In the genomic region with DNA sequence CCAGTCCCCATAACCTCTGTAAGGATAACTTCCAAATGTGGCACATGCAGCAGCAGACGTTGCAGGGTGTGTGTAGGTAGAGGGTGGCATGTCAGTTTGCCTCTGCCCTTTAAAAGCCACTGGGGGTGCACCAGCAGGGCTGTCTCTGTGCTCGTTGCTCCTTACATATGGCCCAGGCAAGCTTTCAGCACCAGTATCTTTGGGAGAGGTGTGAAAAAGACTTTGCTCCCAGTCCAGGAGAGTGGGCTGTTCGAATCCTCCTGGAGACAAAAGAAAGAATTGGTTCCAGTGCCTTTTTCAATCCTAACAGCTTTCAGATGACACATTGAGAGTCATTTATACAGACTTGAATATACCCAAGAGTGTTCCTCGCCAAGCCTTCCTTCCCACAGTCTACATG, we compare ENCODE assay signal across 24 mouse cellular contexts.
DNase-seq lines count a peak whose midpoint lies in the region; ATAC-seq lines count a peak whose summit lies in the region.
"Had no signal": no experiment of that assay in that cellular context is flagged by ENCODE, and none has a peak within 500 bp of the region (broad histone marks: within the 10 kb centered on the region; RNA-seq: fewer than 3 reads in every experiment).

No protein-coding gene starts in this region.

- ATAC-seq in kidney, embryonic 16.5 days (ENCODE audit: low FRiP score, low TSS enrichment): no peak
- no peak for ATAC-seq in midbrain, embryonic 14.5 days (ENCODE audit: low FRiP score, low TSS enrichment)
- ATAC-seq: CD4-positive, CD25-positive, alpha-beta regulatory T cell, adult 4 months; forebrain, embryonic 16.5 days; inflammation-experienced regulatory T-cells, adult 6 months; lung, postnatal 0 days had no signal

- H3K27ac ChIP-seq in kidney, embryonic 16.5 days (ENCODE audit: low read length): no peak overlapping the region
- H3K27ac ChIP-seq in midbrain, embryonic 14.5 days (replicated peaks; ENCODE audit: low read depth, low read length): no peak overlapping the region
- H3K27ac ChIP-seq: embryonic facial prominence, embryonic 15.5 days; heart, embryonic 10.5 days; hindbrain, embryonic 14.5 days; kidney, postnatal 0 days; midbrain, embryonic 10.5 days; stomach, embryonic 15.5 days had no signal

- no peaks in the 10 kb centered on the region for H3K4me1 ChIP-seq in kidney, embryonic 16.5 days (ENCODE audit: insufficient read depth, low read length)
- H3K4me1 ChIP-seq in midbrain, embryonic 14.5 days (ENCODE audit: control insufficient read depth, insufficient read depth, low read length): no peaks in the 10 kb centered on the region
- H3K4me1 ChIP-seq: embryonic facial prominence, embryonic 15.5 days; heart, embryonic 10.5 days; midbrain, embryonic 10.5 days; stomach, embryonic 15.5 days had no signal

- no peak overlapping the region for H3K4me2 ChIP-seq in kidney, embryonic 16.5 days (replicated peaks; ENCODE audit: low read depth, low read length)
- H3K4me2 ChIP-seq in midbrain, embryonic 14.5 days (ENCODE audit: low read length): no peak overlapping the region
- H3K4me2 ChIP-seq: embryonic facial prominence, embryonic 15.5 days; hindbrain, embryonic 14.5 days; stomach, embryonic 15.5 days had no signal

- no peaks in the 10 kb centered on the region for H3K27me3 ChIP-seq in kidney, embryonic 16.5 days (ENCODE audit: insufficient read depth, low read length)
- H3K27me3 ChIP-seq in midbrain, embryonic 14.5 days (ENCODE audit: control insufficient read depth, insufficient read depth, low read length): no peaks in the 10 kb centered on the region
- H3K27me3 ChIP-seq: embryonic facial prominence, embryonic 15.5 days; stomach, embryonic 15.5 days had no signal

- no peaks in the 10 kb centered on the region for H3K9me3 ChIP-seq in kidney, embryonic 16.5 days (ENCODE audit: low read length)
- no peaks in the 10 kb centered on the region for H3K9me3 ChIP-seq in midbrain, embryonic 14.5 days (ENCODE audit: control insufficient read depth, low read length)
- H3K9me3 ChIP-seq: embryonic facial prominence, embryonic 15.5 days; heart, embryonic 10.5 days; midbrain, embryonic 10.5 days; stomach, embryonic 15.5 days had no signal

- peak; percentile 18 for DNase-seq in left cerebral cortex, adult 11 months (ENCODE audit: low spot score)
- no peak for DNase-seq in left cerebral cortex, postnatal 4 days
- DNase-seq in left cerebral cortex, adult 9 months (ENCODE audit: low spot score in 2 of 2): peak; percentile 20 to 54
- peak; percentile 37 to 57 for DNase-seq in right cerebral cortex, postnatal 10 days (ENCODE audit: low spot score in 2 of 2)
- DNase-seq in midbrain, embryonic 14.5 days: no peak
- no peak for DNase-seq in heart, adult 11 months
- DNase-seq: adrenal gland, postnatal 36 days; cerebellum, adult 11 months; cerebellum, adult 9-11 months; heart, postnatal 4 days; kidney, adult 18-20 months; thymus, adult 2 months; thymus, postnatal 4 days had no signal

- no peaks in the 10 kb centered on the region for H3K36me3 ChIP-seq in kidney, embryonic 16.5 days (ENCODE audit: insufficient read depth, low read length)
- no peaks in the 10 kb centered on the region for H3K36me3 ChIP-seq in midbrain, embryonic 14.5 days (ENCODE audit: control insufficient read depth, insufficient read depth, low read length)
- H3K36me3 ChIP-seq: embryonic facial prominence, embryonic 15.5 days; heart, embryonic 10.5 days; midbrain, embryonic 10.5 days; stomach, embryonic 15.5 days had no signal

- H3K4me3 ChIP-seq in kidney, embryonic 16.5 days (ENCODE audit: low read length): no peak overlapping the region
- H3K4me3 ChIP-seq in midbrain, embryonic 14.5 days (replicated peaks; ENCODE audit: low read depth, low read length): no peak overlapping the region
- H3K4me3 ChIP-seq: embryonic facial prominence, embryonic 15.5 days; heart, embryonic 10.5 days; midbrain, embryonic 10.5 days; stomach, embryonic 15.5 days had no signal

- intact Hi-C loops in left cerebral cortex, postnatal 4 days (cut with DNase I): no loop called here

- no peak overlapping the region for H3K9ac ChIP-seq in kidney, embryonic 16.5 days (replicated peaks; ENCODE audit: low read length)
- no peak overlapping the region for H3K9ac ChIP-seq in midbrain, embryonic 14.5 days (replicated peaks; ENCODE audit: low read length)
- H3K9ac ChIP-seq: embryonic facial prominence, embryonic 15.5 days; hindbrain, embryonic 14.5 days; stomach, embryonic 15.5 days had no signal

- 68% methylated on average over 4 of the region's 4 CpGs for WGBS in kidney, embryonic 16.5 days
- WGBS in midbrain, embryonic 14.5 days: 79% methylated on average over 4 of the region's 4 CpGs

Comparison
In these comparisons a context has a peak if more than half of its experiments do, and no peak if none do; other contexts are left out.
1. DNase-seq: peak in left cerebral cortex, adult 11 months (single experiment), left cerebral cortex, adult 9 months (2 of 2) and right cerebral cortex, postnatal 10 days (2 of 2); none in left cerebral cortex, postnatal 4 days (single experiment), midbrain, embryonic 14.5 days (single experiment) and heart, adult 11 months (single experiment).